Mouse (Mus musculus) B cell, adult 2 months (primary cell): Measurements from ENCODE around the gene Tbc1d20.
"Not testable (repeated sequence)": the region's sequence is repeated elsewhere in the genome, so short reads cannot be mapped to it uniquely, and the experiment has no call there.

Experiments used
- DNase-seq, 2 experiments: peaks; one replicate each; pipeline ENCODE4 v3.0.0; 2022

Gene Tbc1d20

DNA sequence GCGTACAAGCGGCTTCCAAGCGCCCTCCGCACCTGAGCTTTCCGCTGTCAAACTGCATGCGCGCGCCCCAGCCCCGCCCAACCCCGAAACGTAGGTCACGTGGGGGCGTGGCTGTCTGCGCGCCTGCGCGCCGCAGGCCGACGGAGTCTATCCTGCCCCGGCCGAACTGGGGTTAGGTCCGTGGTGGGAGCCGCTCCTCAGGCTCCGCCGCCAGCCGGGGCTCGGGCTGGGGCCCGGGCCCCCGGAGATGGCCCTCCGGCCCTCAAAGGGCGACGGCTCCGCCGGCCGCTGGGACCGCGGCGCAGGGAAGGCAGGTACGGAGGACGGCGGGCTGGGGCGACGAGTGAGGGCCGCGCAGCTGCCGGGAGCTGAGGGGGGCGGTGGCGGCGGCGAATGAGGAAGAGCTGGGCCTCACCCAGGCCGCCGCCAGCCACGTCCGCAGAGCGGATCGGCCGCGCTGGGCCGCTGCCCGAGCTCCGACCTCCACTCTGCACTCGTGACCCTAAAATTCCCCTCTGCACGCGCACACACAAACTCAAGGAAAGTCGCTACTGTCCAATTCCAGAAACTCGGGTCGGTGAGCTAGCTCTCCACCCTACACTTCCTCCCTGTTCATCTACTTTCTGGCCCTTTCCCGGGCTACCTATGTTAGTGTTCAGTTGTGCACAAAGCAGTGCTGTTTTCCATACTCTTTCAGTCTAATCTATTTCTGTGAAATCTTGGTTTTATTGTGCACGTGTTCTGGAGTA, at the start of gene Tbc1d20:
Tbc1d20 (plus strand) TSS at position 102 of the 749 bp plus-strand sequence.
- DNase-seq: peak; percentile 93 to 94

DNA sequence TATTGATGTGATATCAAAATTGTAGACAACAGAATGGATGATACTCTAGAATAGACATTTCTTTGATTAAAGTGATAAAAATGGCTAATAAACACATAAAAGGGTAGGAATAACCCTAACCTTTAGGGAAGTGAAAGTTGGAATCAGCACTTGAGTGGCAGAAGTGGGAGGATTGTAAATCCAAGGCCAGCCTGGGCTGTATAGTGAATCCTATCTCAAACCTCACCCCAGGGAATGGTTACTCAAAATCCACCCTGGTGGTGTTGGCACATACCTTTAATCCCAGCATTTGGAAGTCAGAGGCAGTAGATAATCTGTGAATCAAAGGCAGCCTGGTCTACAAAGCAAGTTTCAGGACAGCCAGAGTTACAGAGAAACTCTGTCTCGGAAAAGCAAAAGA, 46.4 kb upstream of the Tbc1d20 start:
- no peak for DNase-seq

DNA sequence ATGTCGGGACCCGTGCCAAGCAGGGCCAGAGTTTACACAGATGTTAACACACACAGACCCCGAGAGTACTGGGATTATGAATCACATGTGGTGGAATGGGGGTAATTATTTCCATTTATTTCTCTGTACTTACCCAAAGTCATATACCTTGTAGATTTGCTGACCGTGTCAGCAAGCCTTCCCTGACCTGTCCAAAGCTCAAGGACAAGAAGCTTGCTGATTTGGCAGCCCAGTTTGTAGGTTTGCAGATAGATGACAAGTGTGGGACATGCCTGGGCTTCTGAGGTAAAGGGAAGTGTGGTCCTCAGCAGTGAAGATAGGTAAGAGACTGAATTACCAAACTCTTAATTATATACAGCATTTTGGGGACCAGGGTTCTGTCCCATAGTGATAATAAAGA, 43.1 kb upstream of the Tbc1d20 start:
- DNase-seq: no peak

GRCm38 (mm10) chr2:152259739-152260138, 33.9 kb upstream of the Tbc1d20 start:
- DNase-seq: no peak

DNA sequence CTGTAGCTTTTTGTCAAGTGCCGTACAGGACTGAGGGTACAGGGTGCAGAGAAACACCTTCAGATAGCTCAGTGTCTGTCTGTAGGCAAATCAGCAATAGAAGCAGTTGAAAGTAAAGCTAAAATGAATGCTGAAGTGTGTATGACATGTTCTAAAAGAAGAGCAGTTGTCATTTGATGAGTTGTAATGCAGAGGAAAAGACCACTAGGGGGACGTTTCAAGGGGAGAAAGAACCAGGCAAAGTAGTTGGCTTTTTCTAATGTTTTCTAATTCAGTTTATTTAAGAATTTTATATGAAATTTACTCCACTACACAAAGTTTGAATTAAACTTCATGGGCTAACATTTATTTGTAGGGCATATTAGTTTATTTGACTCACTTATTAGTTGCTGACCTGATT, 20.0 kb upstream of the Tbc1d20 start:
- DNase-seq: no peak

GRCm38 (mm10) chr2:152281407-152281806, 12.2 kb upstream of the Tbc1d20 start:
- DNase-seq: no peak

DNA sequence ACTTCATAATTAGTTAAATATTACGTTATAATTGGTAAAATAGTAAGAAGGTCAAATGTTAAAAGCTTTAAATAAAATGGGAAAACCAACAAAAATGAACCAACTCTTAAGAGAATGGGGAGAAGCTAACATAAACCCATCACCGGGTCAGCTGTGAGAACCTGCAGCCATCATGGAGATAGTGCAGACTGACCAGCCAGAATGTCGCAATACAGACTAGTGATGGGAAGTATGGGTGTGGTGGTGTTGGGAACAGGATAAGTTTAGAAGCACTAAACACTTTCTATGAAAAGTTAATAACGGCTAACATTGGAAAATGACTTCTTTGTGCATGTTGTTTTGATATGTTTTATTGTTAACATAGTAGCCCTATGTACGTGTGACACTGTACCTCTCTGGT, 6.1 kb upstream of the Tbc1d20 start:
- no peak for DNase-seq

GRCm38 (mm10) chr2:152288046-152288445, 5.6 kb upstream of the Tbc1d20 start:
- no peak for DNase-seq

DNA sequence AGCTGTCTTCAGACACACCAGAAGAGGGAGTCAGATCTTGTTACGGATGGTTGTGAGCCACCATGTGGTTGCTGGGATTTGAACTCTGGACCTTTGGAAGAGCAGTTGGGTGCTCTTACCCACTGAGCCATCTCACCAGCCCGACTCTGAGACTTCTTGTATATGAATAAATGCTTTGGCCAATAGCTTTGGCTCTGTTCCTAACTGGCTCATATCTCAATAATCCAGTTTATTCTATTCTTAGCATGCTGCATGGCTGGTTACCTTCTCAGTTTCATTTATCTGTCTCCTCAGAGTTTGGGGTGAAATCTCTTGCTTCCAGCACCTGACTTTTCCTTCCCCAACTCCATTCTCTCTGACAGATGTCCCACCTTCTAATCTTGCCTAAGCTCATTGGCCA, 4.0 kb upstream of the Tbc1d20 start:
- not testable (repeated sequence) for DNase-seq

- DNase-seq: no peak
Measured at GRCm38 (mm10) chr2:152292475-152292874, 1.2 kb upstream of the Tbc1d20 start.

- no peak for DNase-seq
Measured at GRCm38 (mm10) chr2:152293179-152293726, 375 bp upstream of the Tbc1d20 start.

DNA sequence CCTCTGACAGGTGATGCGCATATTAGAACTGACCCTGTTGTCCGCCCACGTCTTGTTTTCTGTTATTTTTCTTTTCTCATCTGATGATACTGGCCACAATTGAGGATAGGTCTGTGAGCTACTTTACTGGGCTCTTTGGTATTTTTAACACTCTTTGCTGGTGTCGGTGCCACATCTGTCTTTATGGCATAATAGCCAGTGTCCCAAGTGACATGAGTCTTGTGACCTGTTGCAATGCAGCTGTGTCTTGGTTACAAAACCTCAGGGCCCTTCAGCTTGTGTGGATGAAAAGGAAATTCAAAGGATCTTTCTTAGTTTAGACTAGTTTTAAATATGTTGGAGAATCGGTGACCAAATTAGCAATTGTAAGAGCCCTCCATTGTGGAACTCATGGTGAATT, 913 bp downstream of the Tbc1d20 start:
- peak in 1 of 2 experiments; percentile 5 for DNase-seq

GRCm38 (mm10) chr2:152302862-152303261, 9.2 kb downstream of the Tbc1d20 start:
- no peak for DNase-seq

GRCm38 (mm10) chr2:152303781-152304180, 10.2 kb downstream of the Tbc1d20 start:
- DNase-seq: no peak

DNA sequence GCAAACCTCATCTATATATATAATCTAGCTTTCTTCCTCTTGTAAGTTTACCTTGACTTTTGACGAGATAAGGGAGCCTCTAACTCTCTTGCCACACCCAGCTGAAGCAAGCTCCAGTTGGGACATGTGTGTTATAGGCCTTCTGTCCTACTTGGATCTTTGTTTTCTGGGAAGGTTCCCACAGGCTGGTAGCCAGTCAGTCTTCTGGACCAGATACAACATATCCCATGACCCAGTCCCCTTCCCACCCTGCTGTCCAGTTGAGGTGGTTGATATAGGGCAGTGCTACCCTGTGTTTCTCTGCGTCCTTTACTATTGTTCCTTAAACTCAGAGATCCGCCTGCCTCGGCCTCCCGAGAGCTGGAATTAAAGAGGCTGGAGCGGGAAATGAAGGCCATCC, 11.9 kb downstream of the Tbc1d20 start:
- no peak for DNase-seq

- no peak for DNase-seq
Measured at GRCm38 (mm10) chr2:152307186-152307585, 13.6 kb downstream of the Tbc1d20 start.

DNA sequence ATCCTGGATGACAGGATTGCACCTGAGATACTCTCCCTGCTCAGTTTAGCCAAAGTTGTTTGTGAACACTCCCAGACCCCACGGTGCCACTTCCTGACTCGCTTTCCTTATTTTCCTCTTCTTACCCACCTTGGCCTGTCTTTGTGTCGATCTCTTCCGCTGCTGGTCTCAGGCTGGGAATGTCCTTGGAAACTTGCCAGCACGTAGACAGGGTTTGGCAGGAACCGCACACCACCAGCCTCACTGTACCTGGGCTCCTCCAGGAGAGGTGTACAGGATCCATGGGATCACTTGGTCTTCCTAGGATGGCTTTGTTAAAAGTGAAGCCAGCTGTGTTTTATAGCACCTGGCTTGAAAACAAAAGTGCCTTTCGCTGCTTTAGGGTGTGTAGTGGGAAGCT, 19.4 kb downstream of the Tbc1d20 start:
- DNase-seq: no peak

DNA sequence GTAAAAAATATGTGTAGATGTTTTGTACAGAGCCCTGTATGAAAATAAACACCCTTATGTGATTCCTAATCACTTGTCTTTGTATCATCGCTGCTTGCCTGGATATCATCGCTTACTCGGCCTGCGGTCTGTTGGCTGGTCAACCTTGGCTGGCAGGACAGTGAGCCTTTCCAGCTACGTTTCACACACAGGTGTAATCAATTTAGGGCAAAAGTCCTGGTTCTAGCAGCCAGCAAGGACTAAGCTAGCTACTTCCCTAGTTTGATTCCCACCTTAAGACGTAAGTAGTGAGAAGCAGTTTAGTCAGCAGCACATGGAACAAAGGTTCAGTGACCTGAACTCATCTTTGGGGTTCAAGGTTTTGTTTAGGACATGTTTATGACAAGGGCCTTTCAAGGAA, 20.3 kb downstream of the Tbc1d20 start:
- no peak for DNase-seq

DNA sequence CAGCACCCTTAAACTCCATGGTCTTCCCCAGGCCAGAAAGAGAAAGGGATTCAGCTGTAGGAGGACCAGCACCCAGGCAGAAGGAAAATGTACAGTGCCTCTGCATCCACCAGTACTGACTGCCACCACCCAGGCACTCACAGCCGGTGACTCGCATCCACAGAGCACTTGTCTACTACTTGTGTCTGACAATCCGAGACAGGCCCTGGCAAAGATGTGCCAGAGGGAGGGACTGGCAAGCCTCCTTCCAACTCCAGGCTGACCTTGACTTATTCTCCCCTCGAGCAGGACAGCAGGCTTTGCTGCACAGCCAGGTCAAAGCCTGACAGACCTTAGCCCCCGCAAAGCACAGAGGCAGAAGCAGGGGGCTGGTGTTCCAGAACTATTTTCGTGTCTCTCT, 23.4 kb downstream of the Tbc1d20 start:
- DNase-seq: no peak

DNA sequence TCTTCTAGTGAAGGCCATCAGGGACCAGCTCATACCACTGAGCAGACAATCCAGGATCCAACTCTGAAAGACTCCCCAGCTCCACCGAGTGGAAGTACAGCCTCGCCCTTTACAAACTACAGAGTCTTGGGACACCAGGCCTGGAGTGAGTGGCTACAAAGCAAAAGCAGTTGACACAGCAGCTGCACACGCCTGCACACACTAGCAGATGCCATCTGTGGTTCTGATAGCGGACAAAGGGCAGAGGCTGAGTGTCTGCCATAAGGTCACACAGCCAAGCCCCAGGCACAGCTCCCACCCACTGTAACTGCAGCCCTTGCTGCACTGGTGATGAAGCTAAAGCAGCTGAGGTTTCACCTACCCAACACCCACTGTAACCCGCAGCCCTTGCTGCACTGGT, 27.9 kb downstream of the Tbc1d20 start:
- DNase-seq: no peak

- DNase-seq: no peak
Measured at GRCm38 (mm10) chr2:152322198-152322597, 28.6 kb downstream of the Tbc1d20 start.

DNA sequence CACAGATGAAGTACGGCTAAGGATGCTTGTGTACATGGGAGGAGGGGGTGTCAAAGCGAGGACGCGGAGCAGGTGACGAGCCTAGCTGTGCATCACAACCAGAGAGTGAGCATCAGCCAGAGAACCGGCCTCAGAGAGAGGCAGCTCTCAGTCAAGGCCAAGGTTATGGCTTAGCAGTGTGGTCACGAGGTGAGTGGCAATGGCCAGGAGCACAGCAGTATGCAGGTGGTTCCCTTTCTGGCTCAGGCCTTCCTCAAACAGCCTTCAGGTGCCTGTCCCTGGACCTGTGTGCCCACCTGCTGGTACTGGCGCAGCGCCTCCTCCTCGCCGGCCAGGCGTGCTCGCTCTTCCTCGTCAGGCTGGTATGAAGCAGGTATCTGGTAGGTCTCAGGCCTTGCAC, 30.3 kb downstream of the Tbc1d20 start:
- DNase-seq: no peak

DNA sequence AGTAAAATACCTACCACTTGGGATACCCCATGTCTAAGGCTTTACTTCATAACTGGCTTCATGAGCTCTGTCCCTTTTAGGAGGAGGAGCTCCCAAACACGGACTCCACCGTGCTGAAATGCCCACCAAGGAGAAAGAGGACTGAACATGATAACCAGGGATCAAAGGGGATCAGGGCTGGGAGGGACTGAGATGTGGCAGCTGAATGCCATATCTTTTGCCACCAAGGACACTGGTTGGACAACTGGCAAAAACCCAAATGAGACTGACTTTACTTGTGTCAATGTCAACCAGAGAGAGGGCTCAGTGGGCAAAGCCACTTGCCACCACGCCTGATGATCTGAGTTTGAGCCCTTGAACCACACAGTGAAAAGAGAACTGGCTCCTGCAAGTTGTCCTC, 31.2 kb downstream of the Tbc1d20 start:
- no peak for DNase-seq

GRCm38 (mm10) chr2:152326157-152326556, 32.5 kb downstream of the Tbc1d20 start:
- DNase-seq: no peak

- DNase-seq: no peak
Measured at GRCm38 (mm10) chr2:152326654-152327053, 33.0 kb downstream of the Tbc1d20 start.
